Mouse (Mus musculus): ENCODE measurements at regions not wholly inside any gene's neighbourhood (a gene's known extent, or its start where the extent isn't known, plus 50 kb on each side); places are given as distances from the start of the nearest gene placed in this dataset.

DNA sequence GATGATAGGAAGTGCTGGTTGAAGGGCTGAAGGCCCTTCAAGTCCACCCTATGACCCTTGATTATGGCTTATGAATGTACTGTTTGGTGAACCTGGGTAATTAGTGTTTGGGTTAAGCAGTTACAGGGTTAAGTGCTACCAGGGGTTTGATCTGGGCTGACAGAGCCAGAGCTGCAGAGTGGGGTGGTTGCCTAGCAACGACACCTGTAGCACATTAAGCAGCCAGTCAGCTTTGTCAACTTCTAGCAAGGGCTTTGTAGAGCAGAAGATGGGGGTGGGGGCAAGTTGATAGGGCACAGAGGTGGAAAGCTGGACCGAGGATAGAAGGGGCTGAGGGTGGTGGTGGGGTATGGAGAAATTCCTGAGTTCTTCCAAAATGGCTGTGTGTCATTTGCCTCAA lies 177.0 kb upstream of the Cadm1 start:
- TF ChIP-seq POLR2A (IDR thresholded peaks at IDR 0.05; ENCODE audit: extremely low read depth, insufficient read depth, low read length) (no peak), CTCF (IDR thresholded peaks at IDR 0.05; ENCODE audit: low read depth, low read length) (no peak)
